Mouse (Mus musculus): ENCODE data around the gene Dhdh. TPM values are rescaled to one million over a fixed set of nuclear protein-coding genes. Genes with fewer than 3 reads are reported as not detected.
"Not testable (repeated sequence)": the region's sequence is repeated elsewhere in the genome, so short reads cannot be mapped to it uniquely, and the experiment has no call there.

The Dhdh gene
- polyA plus RNA-seq, 1 experiment from 2014 or later = 3.5 TPM

DNA sequence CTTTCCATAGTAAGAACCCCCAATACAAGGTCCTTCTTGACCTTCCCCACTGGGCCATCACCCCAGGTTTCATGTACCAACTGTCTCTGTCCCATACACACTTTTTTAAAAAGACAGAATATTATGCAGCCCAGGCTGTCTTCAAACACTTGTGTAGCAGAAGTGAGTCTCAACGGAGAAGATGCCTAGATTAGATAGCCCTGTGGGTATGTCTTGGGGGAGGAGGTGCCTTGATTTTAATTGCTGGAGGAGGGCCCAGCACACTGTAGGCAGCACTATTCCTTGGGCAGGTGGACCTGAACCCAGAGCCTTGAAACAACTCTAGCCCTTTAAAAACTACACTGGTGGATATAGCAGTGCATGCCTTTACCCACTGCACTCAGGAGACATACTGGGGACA lies 6.4 kb downstream of the Dhdh start:
- Histone ChIP-seq H3K27me3 (ENCODE audit: control insufficient read depth, insufficient read depth, low read length) (no peaks in the 10 kb centered on the region), H3K36me3 (ENCODE audit: control insufficient read depth, insufficient read depth, low read length) (no peaks in the 10 kb centered on the region), H3K9ac (ENCODE audit: low read depth, low read length) (no peak overlapping the region), H3K4me2 (replicated peaks; ENCODE audit: low read depth, low read length) (no peak overlapping the region), H3K27ac (ENCODE audit: low read depth, low read length) (no peak overlapping the region), H3K9me3 (ENCODE audit: control insufficient read depth, low read length) (no peaks in the 10 kb centered on the region), H3K4me1 (ENCODE audit: control insufficient read depth, insufficient read depth, low read length) (0 out of 2 replicates have a peak, but pooled peaks cover 2% of the 10 kb centered on the region), H3K4me3 (ENCODE audit: low read length) (no peak overlapping the region)
- WGBS = 91% methylated on average over 1 of the region's 1 CpGs
- no peak; the same call in 1 of the 2 replicates for ATAC-seq (ENCODE audit: low FRiP score, low TSS enrichment)

- peak; percentile 54 for ATAC-seq (ENCODE audit: low FRiP score, low TSS enrichment)
- no peaks in the 10 kb centered on the region for H3K27me3 ChIP-seq (ENCODE audit: control insufficient read depth, insufficient read depth, low read length)
- no peak within 1 kb of the TSS for H3K27ac ChIP-seq (ENCODE audit: low read depth, low read length)
- 45% methylated on average over 15 of the region's 15 CpGs for WGBS
- H3K4me1 ChIP-seq (ENCODE audit: control insufficient read depth, insufficient read depth, low read length) = 0 out of 2 replicates have a peak, but pooled peaks cover 3% of the 10 kb centered on the region
- H3K36me3 ChIP-seq (ENCODE audit: control insufficient read depth, insufficient read depth, low read length) = no peaks in the 10 kb centered on the region
- no peak within 1 kb of the TSS for H3K9ac ChIP-seq (ENCODE audit: low read depth, low read length)
- no peak within 1 kb of the TSS for H3K4me3 ChIP-seq (ENCODE audit: low read length)
- H3K9me3 ChIP-seq (ENCODE audit: control insufficient read depth, low read length) = no peaks in the 10 kb centered on the region
- no peak within 1 kb of the TSS for H3K4me2 ChIP-seq (replicated peaks; ENCODE audit: low read depth, low read length)
Measured at GRCm38 (mm10) chr7:45481374-45481927, 7.2 kb downstream of the Dhdh start, which contains the start of gene Tulp2. Tulp2 (plus strand) TSS chr7:45481877.

- 79% methylated on average over 3 of the region's 4 CpGs for WGBS
- H3K4me3 ChIP-seq (ENCODE audit: low read length); H3K4me2 ChIP-seq (replicated peaks; ENCODE audit: low read depth, low read length); ATAC-seq (ENCODE audit: low FRiP score, low TSS enrichment); H3K27ac ChIP-seq (ENCODE audit: low read depth, low read length); H3K9ac ChIP-seq (ENCODE audit: low read depth, low read length); H3K36me3 ChIP-seq (ENCODE audit: control insufficient read depth, insufficient read depth, low read length); H3K27me3 ChIP-seq (ENCODE audit: control insufficient read depth, insufficient read depth, low read length); H3K9me3 ChIP-seq (ENCODE audit: control insufficient read depth, low read length); H3K4me1 ChIP-seq (ENCODE audit: control insufficient read depth, insufficient read depth, low read length): not testable (repeated sequence)
Measured at GRCm38 (mm10) chr7:45480310-45480709, 8.3 kb downstream of the Dhdh start.

DNA sequence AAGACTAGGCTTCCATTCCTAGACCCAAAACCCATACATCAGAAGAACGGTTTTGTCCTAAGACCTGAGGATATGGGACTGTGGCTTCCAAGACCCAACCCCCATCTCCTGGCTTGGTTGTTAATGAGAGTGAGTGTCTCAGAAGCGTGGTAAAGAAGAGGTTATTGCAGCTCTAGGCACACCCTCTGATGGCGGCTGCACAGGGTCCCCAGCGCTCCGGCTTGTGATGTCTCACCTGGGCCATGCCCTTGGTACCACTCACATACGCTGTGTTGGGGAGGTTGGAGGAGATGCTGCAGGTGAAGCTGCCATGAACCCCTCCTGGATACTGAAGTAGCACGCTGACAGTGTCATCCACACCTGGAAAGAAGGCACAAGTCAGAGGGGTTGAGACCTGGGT lies 9.8 kb downstream of the Dhdh start:
- WGBS = 91% methylated on average over 7 of the region's 7 CpGs
- H3K4me3 ChIP-seq (ENCODE audit: low read length) = no peak overlapping the region
- H3K4me1 ChIP-seq (ENCODE audit: control insufficient read depth, insufficient read depth, low read length) = 0 out of 2 replicates have a peak, but pooled peaks cover 3% of the 10 kb centered on the region
- no peak for ATAC-seq (ENCODE audit: low FRiP score, low TSS enrichment)
- H3K27ac ChIP-seq (ENCODE audit: low read depth, low read length) = no peak overlapping the region
- H3K27me3 ChIP-seq (ENCODE audit: control insufficient read depth, insufficient read depth, low read length) = no peaks in the 10 kb centered on the region
- no peak overlapping the region for H3K9ac ChIP-seq (ENCODE audit: low read depth, low read length)
- H3K36me3 ChIP-seq (ENCODE audit: control insufficient read depth, insufficient read depth, low read length) = no peaks in the 10 kb centered on the region
- H3K4me2 ChIP-seq (replicated peaks; ENCODE audit: low read depth, low read length) = no peak overlapping the region
- no peaks in the 10 kb centered on the region for H3K9me3 ChIP-seq (ENCODE audit: control insufficient read depth, low read length)

DNA sequence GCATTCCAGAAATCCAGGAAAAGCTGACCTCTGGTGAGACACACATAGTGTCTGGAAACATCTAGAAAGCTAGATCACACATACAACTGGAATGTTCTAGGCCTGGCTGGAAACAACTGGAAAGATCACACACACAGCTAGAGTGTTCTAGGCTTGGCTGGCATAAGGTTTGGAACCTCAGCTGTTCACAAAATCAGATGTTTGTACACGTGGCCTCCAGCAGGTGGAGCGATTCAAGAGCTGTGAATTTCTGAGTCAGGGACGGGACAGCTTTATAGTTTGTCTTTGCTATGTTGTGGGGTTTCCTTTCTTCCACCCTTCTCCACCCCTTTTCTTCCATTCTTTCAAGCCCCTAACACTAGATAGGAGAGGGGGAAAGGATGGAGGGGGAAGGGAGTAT lies 11.6 kb downstream of the Dhdh start:
- no peak overlapping the region for H3K4me2 ChIP-seq (replicated peaks; ENCODE audit: low read depth, low read length)
- 0 out of 2 replicates have a peak, but pooled peaks cover 3% of the 10 kb centered on the region for H3K4me1 ChIP-seq (ENCODE audit: control insufficient read depth, insufficient read depth, low read length)
- no peak for ATAC-seq (ENCODE audit: low FRiP score, low TSS enrichment)
- no peaks in the 10 kb centered on the region for H3K36me3 ChIP-seq (ENCODE audit: control insufficient read depth, insufficient read depth, low read length)
- H3K27ac ChIP-seq (ENCODE audit: low read depth, low read length) = no peak overlapping the region
- no peaks in the 10 kb centered on the region for H3K9me3 ChIP-seq (ENCODE audit: control insufficient read depth, low read length)
- H3K27me3 ChIP-seq (ENCODE audit: control insufficient read depth, insufficient read depth, low read length) = no peaks in the 10 kb centered on the region
- 6% methylated on average over 3 of the region's 3 CpGs for WGBS
- H3K9ac ChIP-seq (ENCODE audit: low read depth, low read length) = no peak overlapping the region
- no peak overlapping the region for H3K4me3 ChIP-seq (ENCODE audit: low read length)

DNA sequence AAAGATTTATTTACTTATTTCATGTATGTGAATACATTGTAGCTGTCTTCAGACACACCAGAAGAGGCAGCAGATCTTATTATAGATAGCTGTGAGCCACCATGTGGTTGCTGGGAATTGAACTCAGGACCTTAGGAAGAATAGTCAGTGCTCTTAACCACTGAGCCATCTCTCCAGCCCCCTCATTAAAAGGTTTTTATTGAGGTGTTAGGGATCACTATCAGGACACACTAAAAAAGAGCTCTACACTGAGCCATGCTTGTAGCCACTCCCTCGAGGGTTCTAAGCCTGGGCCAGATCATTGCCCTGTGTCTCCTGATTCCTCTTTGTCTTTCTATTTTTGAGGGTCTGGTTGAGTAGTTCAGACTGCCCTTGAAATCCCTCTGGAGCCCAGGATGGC lies 12.2 kb downstream of the Dhdh start:
- H3K9me3 ChIP-seq (ENCODE audit: control insufficient read depth, low read length) = no peaks in the 10 kb centered on the region
- 0 out of 2 replicates have a peak, but pooled peaks cover 3% of the 10 kb centered on the region for H3K4me1 ChIP-seq (ENCODE audit: control insufficient read depth, insufficient read depth, low read length)
- no peak for ATAC-seq (ENCODE audit: low FRiP score, low TSS enrichment)
- 46% methylated on average over 1 of the region's 1 CpGs for WGBS
- H3K27me3 ChIP-seq (ENCODE audit: control insufficient read depth, insufficient read depth, low read length) = no peaks in the 10 kb centered on the region
- no peak overlapping the region for H3K4me3 ChIP-seq (ENCODE audit: low read length)
- no peak overlapping the region for H3K4me2 ChIP-seq (replicated peaks; ENCODE audit: low read depth, low read length)
- H3K9ac ChIP-seq (ENCODE audit: low read depth, low read length) = no peak overlapping the region
- H3K36me3 ChIP-seq (ENCODE audit: control insufficient read depth, insufficient read depth, low read length) = no peaks in the 10 kb centered on the region
- no peak overlapping the region for H3K27ac ChIP-seq (ENCODE audit: low read depth, low read length)

DNA sequence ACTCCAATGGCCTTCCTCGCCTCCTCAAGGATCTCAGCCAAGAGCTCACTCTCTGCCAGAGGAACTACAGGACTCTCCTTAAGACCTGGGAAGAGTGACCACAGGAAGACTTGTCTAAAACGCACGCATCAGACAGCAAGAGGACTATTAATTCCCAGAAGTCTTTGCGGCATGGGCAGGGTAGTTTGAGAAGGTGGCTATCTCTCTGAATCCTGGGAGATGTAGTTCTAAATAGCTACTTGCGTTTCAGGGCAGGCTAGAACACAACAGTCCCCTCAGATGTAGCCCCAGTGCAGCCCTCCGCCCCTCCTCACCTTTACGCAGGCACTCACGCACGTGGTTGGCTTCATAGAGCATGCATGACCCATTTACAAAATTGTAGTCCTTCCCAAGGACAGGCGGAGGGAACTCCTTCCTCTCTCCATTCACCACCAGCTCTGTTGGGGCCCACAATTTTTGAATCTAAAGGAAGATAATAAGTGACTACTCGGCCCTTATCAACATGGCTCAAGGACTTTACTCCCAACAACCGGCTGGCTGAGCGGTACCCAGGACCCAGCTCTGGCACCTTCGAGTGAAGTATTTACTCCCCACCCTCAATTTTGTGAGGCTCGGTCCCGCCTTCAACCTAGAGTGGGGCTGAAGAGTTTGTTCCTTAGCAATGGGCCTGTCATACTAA lies 13.2 kb downstream of the Dhdh start:
- no peaks in the 10 kb centered on the region for H3K36me3 ChIP-seq (ENCODE audit: control insufficient read depth, insufficient read depth, low read length)
- H3K27me3 ChIP-seq (ENCODE audit: control insufficient read depth, insufficient read depth, low read length) = no peaks in the 10 kb centered on the region
- H3K9ac ChIP-seq (ENCODE audit: low read depth, low read length) = peak overlapping the region; percentile 42; the same call in 1 of the 2 replicates
- peak overlapping the region; percentile 32 for H3K4me2 ChIP-seq (replicated peaks; ENCODE audit: low read depth, low read length)
- 0 out of 2 replicates have a peak, but pooled peaks cover 3% of the 10 kb centered on the region for H3K4me1 ChIP-seq (ENCODE audit: control insufficient read depth, insufficient read depth, low read length)
- H3K27ac ChIP-seq (ENCODE audit: low read depth, low read length) = no peak overlapping the region
- no peak for ATAC-seq (ENCODE audit: low FRiP score, low TSS enrichment)
- WGBS = 66% methylated on average over 16 of the region's 16 CpGs
- H3K9me3 ChIP-seq (ENCODE audit: control insufficient read depth, low read length) = no peaks in the 10 kb centered on the region
- H3K4me3 ChIP-seq (ENCODE audit: low read length) = peak overlapping the region; percentile 19

DNA sequence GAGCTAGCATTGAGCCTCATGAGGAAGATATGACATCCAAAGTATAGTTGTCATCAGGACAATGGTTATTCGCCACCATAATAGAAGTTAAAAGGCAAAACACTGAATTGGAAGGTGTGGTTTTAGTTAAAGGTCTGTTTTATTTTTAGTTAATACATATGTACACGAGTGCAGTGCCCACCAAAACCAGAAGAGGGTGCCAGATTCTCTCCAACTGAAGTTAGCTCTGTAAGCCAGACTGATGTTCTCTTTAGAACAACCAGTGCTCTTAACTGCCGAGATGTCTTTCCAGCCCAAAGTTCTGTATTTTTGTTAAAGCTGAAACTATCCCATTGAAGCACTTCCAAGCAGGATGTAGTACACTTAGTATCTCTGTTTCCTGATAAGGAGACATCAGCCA lies 17.7 kb downstream of the Dhdh start:
- no peak for ATAC-seq (ENCODE audit: low FRiP score, low TSS enrichment)
- H3K4me2 ChIP-seq (replicated peaks; ENCODE audit: low read depth, low read length) = no peak overlapping the region
- H3K27ac ChIP-seq (ENCODE audit: low read depth, low read length) = no peak overlapping the region
- H3K4me1 ChIP-seq (ENCODE audit: control insufficient read depth, insufficient read depth, low read length) = peaks cover 3% of the 10 kb centered on the region
- no peak overlapping the region for H3K9ac ChIP-seq (ENCODE audit: low read depth, low read length)
- no peaks in the 10 kb centered on the region for H3K27me3 ChIP-seq (ENCODE audit: control insufficient read depth, insufficient read depth, low read length)
- H3K9me3 ChIP-seq (ENCODE audit: control insufficient read depth, low read length) = no peaks in the 10 kb centered on the region
- 3% methylated on average over 3 of the region's 3 CpGs for WGBS
- H3K4me3 ChIP-seq (ENCODE audit: low read length) = no peak overlapping the region
- no peaks in the 10 kb centered on the region for H3K36me3 ChIP-seq (ENCODE audit: control insufficient read depth, insufficient read depth, low read length)

DNA sequence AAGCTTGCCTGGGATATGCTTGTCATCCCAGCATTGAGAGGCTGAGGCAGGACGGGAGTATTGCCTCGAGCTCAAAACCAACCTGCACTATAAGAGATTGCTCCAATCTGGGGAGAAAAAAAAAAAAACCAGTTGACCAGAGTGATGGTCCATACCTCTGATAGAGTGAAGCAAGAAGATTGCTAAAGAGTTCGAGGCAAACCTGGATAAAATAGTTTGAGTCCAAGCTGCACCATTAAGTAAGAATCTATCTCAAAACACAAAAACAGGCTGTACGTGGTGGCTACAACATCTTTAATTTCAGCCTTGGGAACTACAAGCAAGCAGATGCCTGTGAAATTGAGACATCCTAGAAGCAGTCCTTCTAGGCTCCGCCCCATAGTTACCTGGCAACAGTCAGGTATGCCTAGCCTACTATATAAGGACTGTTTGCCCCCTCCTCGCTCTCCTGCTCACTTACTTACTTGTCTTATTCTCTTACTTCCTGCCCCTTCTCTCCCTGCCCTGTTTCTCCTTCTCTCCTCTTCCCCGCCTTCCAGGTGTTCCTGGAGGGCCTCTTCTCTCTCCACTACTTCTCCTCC lies 21.4 kb downstream of the Dhdh start:
- no peak for ATAC-seq (ENCODE audit: low FRiP score, low TSS enrichment)
- WGBS = 31% methylated on average over 7 of the region's 7 CpGs
- Histone ChIP-seq H3K36me3 (ENCODE audit: control insufficient read depth, insufficient read depth, low read length) (peaks cover 28% of the 10 kb centered on the region), H3K9me3 (ENCODE audit: control insufficient read depth, low read length) (no peaks in the 10 kb centered on the region), H3K9ac (ENCODE audit: low read depth, low read length) (peak overlapping the region; percentile 84; the same call in 1 of the 2 replicates), H3K4me3 (ENCODE audit: low read length) (peak overlapping the region; percentile 75), H3K27ac (ENCODE audit: low read depth, low read length) (no peak overlapping the region), H3K27me3 (ENCODE audit: control insufficient read depth, insufficient read depth, low read length) (no peaks in the 10 kb centered on the region), H3K4me1 (ENCODE audit: control insufficient read depth, insufficient read depth, low read length) (peaks cover 10% of the 10 kb centered on the region), H3K4me2 (replicated peaks; ENCODE audit: low read depth, low read length) (peak overlapping the region; percentile 71)

Data from kidney, embryonic 14.5 days (tissue).